Mouse (Mus musculus): ENCODE measurements around the gene Sohlh2. TPM values are rescaled to one million over a fixed set of nuclear protein-coding genes. Genes with fewer than 3 reads are reported as not detected.

The Sohlh2 gene
- under 1 TPM in 1 of 2 experiments, not detected in 1; 0.10 TPM for polyA plus RNA-seq (2017; shearing (Covaris generic))

DNA sequence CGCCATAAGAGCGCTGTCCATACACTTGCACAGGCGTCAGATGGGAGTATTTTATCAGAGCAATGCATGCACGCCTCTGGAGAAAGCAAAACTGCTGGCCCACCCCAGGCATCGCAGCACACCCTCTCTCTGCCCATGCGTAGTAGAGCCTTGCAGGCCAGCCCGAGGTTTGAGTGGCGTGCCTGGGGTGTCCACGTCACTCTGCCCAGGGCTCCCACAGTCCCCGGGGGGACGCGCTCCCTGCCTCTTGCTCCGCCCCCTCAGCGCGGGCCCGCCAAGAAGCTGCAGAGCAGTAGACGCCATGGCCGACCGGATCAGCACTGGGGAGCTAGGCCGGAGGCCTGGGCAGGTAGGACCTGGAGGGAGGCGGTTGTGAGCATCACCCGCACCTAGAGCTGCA, at the start of gene Sohlh2:
Gene Sohlh2, plus strand, starts transcription at position 263 of the 400 bp plus-strand sequence.

DNA sequence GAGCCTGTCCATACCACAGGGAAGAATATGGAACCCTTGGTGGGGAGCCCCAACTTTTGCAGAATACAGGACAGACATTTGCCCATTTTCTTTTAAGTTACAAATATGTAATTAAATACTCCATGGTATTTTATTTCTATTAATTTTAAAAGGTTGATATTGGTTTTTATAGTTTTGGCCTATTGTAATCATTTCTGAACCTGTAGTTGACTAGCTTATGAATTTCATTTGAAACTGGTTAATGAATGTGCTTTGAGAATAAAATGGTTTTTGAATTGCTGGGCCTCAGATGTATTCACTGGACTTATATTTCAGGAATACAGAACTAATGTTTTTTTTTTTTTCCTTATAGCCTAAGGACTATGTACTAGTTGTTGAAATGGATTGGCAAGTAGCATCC, 44.8 kb upstream of the Sohlh2 start, which contains the start of gene Ccdc169:
Gene Ccdc169, plus strand, starts transcription at position 301 of the 400 bp plus-strand sequence.

DNA sequence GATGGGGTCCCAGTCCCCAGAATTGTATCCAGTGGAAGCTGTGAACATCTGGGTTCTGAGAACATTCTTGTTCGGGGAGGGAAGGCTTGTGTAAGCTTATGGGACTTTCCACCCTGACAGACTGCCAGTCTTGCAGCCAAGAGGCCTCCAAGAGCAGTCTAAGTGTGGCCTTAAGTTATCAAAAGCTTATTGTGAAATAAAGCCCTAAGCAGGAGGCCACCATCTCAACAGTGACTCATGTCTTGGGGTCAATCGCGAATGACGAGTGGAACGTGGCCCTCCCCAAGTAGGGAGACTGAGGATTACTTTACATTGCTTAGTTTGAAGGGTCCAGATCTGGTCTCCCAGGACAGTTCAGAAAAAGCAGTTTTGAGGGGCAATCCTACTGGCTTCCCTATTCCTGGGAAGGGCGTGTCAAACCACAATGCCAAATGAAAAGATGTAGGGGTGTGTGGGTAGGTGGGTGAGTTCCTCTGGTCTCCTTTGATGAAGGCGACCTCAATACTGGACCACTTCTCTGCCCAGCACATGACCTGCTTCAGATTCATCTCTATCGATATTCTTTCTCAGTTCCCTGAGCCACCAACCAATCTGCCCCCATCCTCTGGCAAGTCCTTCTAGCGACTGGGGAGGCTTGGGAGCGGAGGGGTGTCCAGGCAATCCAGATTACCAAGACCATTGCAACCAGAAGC, 60.0 kb downstream of the Sohlh2 start, which contains the start of gene Dclk1:
Gene Dclk1, plus strand, starts transcription at position 635 of the 692 bp plus-strand sequence.

Other genes starting within 250 kb of the Sohlh2 start
- gene Ccna1, start 126.5 kb upstream of the Sohlh2 start, polyA plus RNA-seq (2017; shearing (Covaris generic)) = under 1 TPM in 1 of 2 experiments, not detected in 1; 0.16 TPM
- gene Spg20, start 69.9 kb upstream of the Sohlh2 start, polyA plus RNA-seq (2017; shearing (Covaris generic)) = 10 to 100 TPM; 16.8 to 20.1 TPM
- gene Ccdc169, start 44.7 kb upstream of the Sohlh2 start, polyA plus RNA-seq (2017; shearing (Covaris generic)) = under 1 TPM in 1 of 2 experiments, not detected in 1; 0.43 TPM
- under 1 TPM; 0.25 to 0.92 TPM for gene Dclk1, start 60.3 kb downstream of the Sohlh2 start, polyA plus RNA-seq (2017; shearing (Covaris generic))

Data from activated CD4-positive, CD25-positive, alpha-beta regulatory T cell (primary cell).